Mouse (Mus musculus): ENCODE measurements at regions not wholly inside any gene's neighbourhood (a gene's known extent, or its start where the extent isn't known, plus 50 kb on each side); places are given as distances from the start of the nearest gene placed in this dataset.

GRCm38 (mm10) chr11:34941486-34942456 lies 108.3 kb upstream of the Spdl1 start:
- no peaks in the 10 kb centered on the region for H3K9me3 ChIP-seq (ENCODE audit: control insufficient read depth, low read length)
- no peak overlapping the region for H3K27ac ChIP-seq (replicated peaks; ENCODE audit: low read depth, low read length)
- no peak overlapping the region for H3K9ac ChIP-seq (replicated peaks; ENCODE audit: low read length)
- no peaks in the 10 kb centered on the region for H3K27me3 ChIP-seq (ENCODE audit: control insufficient read depth, insufficient read depth, low read length)
- H3K4me1 ChIP-seq (ENCODE audit: control insufficient read depth, insufficient read depth, low read length) = no peaks in the 10 kb centered on the region
- no peak overlapping the region for H3K4me2 ChIP-seq (ENCODE audit: low read length)
- WGBS = 65% methylated on average over 4 of the region's 4 CpGs
- peak; percentile 25 for DNase-seq
- H3K4me3 ChIP-seq (replicated peaks; ENCODE audit: low read depth, low read length) = no peak overlapping the region
- ATAC-seq (ENCODE audit: low FRiP score, low TSS enrichment) = no peak
- no peaks in the 10 kb centered on the region for H3K36me3 ChIP-seq (ENCODE audit: control insufficient read depth, insufficient read depth, low read length)

- no peak overlapping the region for H3K4me2 ChIP-seq (ENCODE audit: low read length)
- no peak overlapping the region for H3K9ac ChIP-seq (replicated peaks; ENCODE audit: low read length)
- H3K4me3 ChIP-seq (replicated peaks; ENCODE audit: low read depth, low read length) = no peak overlapping the region
- no peaks in the 10 kb centered on the region for H3K9me3 ChIP-seq (ENCODE audit: control insufficient read depth, low read length)
- DNase-seq = no peak
- 0 out of 2 replicates have a peak, but pooled peaks cover under 1% of the 10 kb centered on the region for H3K4me1 ChIP-seq (ENCODE audit: control insufficient read depth, insufficient read depth, low read length)
- WGBS = 86% methylated on average over 8 of the region's 8 CpGs
- H3K27ac ChIP-seq (replicated peaks; ENCODE audit: low read depth, low read length) = no peak overlapping the region
- H3K36me3 ChIP-seq (ENCODE audit: control insufficient read depth, insufficient read depth, low read length) = no peaks in the 10 kb centered on the region
- no peak for ATAC-seq (ENCODE audit: low FRiP score, low TSS enrichment)
- no peaks in the 10 kb centered on the region for H3K27me3 ChIP-seq (ENCODE audit: control insufficient read depth, insufficient read depth, low read length)
These were observed 106.7 kb upstream of the Spdl1 start for GRCm38 (mm10) chr11:34940151-34940550.

GRCm38 (mm10) chr11:34939002-34939401 lies 105.6 kb upstream of the Spdl1 start:
- H3K9ac ChIP-seq (replicated peaks; ENCODE audit: low read length) = no peak overlapping the region
- ATAC-seq (ENCODE audit: low FRiP score, low TSS enrichment) = no peak
- H3K27me3 ChIP-seq (ENCODE audit: control insufficient read depth, insufficient read depth, low read length) = no peaks in the 10 kb centered on the region
- H3K9me3 ChIP-seq (ENCODE audit: control insufficient read depth, low read length) = no peaks in the 10 kb centered on the region
- DNase-seq = no peak
- no peak overlapping the region for H3K4me2 ChIP-seq (ENCODE audit: low read length)
- WGBS = 77% methylated on average over 4 of the region's 4 CpGs
- H3K27ac ChIP-seq (replicated peaks; ENCODE audit: low read depth, low read length) = no peak overlapping the region
- 0 out of 2 replicates have a peak, but pooled peaks cover 3% of the 10 kb centered on the region for H3K4me1 ChIP-seq (ENCODE audit: control insufficient read depth, insufficient read depth, low read length)
- no peaks in the 10 kb centered on the region for H3K36me3 ChIP-seq (ENCODE audit: control insufficient read depth, insufficient read depth, low read length)
- no peak overlapping the region for H3K4me3 ChIP-seq (replicated peaks; ENCODE audit: low read depth, low read length)

- DNase-seq = no peak
- no peak overlapping the region for H3K4me3 ChIP-seq (replicated peaks; ENCODE audit: low read depth, low read length)
- no peak overlapping the region for H3K27ac ChIP-seq (replicated peaks; ENCODE audit: low read depth, low read length)
- H3K27me3 ChIP-seq (ENCODE audit: control insufficient read depth, insufficient read depth, low read length) = no peaks in the 10 kb centered on the region
- ATAC-seq (ENCODE audit: low FRiP score, low TSS enrichment) = no peak
- no peak overlapping the region for H3K4me2 ChIP-seq (ENCODE audit: low read length)
- H3K4me1 ChIP-seq (ENCODE audit: control insufficient read depth, insufficient read depth, low read length) = 0 out of 2 replicates have a peak, but pooled peaks cover 3% of the 10 kb centered on the region
- no peaks in the 10 kb centered on the region for H3K9me3 ChIP-seq (ENCODE audit: control insufficient read depth, low read length)
- no peaks in the 10 kb centered on the region for H3K36me3 ChIP-seq (ENCODE audit: control insufficient read depth, insufficient read depth, low read length)
- no peak overlapping the region for H3K9ac ChIP-seq (replicated peaks; ENCODE audit: low read length)
These were observed 98.8 kb upstream of the Spdl1 start for GRCm38 (mm10) chr11:34932191-34932590.

DNA sequence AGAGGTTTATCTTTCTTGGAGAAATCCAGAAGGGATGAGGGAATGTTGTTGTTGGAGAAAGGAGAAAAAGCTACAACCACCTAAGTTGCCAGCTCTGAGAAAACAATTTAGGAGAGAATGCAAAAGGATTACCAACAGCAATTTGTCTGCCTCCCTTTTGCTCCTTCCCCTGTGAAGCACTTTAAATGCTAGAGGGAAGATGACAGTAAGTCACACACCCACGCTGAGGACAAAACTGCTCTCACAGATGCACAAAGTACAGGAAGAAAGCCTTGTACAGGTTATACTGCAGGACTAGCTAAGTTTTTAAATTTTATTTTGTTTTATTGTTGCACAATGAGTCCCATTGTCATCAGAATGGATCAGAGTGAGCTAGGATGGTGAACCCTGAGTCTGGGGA lies 83.7 kb upstream of the Spdl1 start:
- Histone ChIP-seq H3K9ac (replicated peaks; ENCODE audit: low read length) (no peak overlapping the region), H3K4me3 (replicated peaks; ENCODE audit: low read depth, low read length) (no peak overlapping the region), H3K36me3 (ENCODE audit: control insufficient read depth, insufficient read depth, low read length) (no peaks in the 10 kb centered on the region), H3K27me3 (ENCODE audit: control insufficient read depth, insufficient read depth, low read length) (no peaks in the 10 kb centered on the region), H3K4me2 (ENCODE audit: low read length) (no peak overlapping the region), H3K9me3 (ENCODE audit: control insufficient read depth, low read length) (no peaks in the 10 kb centered on the region), H3K4me1 (ENCODE audit: control insufficient read depth, insufficient read depth, low read length) (no peaks in the 10 kb centered on the region), H3K27ac (replicated peaks; ENCODE audit: low read depth, low read length) (no peak overlapping the region)
- no peak for ATAC-seq (ENCODE audit: low FRiP score, low TSS enrichment)
- no peak for DNase-seq
- 79% methylated on average over 1 of the region's 1 CpGs for WGBS

GRCm38 (mm10) chr11:34909841-34910240 lies 76.4 kb upstream of the Spdl1 start:
- Histone ChIP-seq H3K4me3 (replicated peaks; ENCODE audit: low read depth, low read length) (no peak overlapping the region), H3K36me3 (ENCODE audit: control insufficient read depth, insufficient read depth, low read length) (no peaks in the 10 kb centered on the region), H3K4me1 (ENCODE audit: control insufficient read depth, insufficient read depth, low read length) (no peaks in the 10 kb centered on the region), H3K9me3 (ENCODE audit: control insufficient read depth, low read length) (no peaks in the 10 kb centered on the region), H3K9ac (replicated peaks; ENCODE audit: low read length) (no peak overlapping the region), H3K27ac (replicated peaks; ENCODE audit: low read depth, low read length) (no peak overlapping the region), H3K27me3 (ENCODE audit: control insufficient read depth, insufficient read depth, low read length) (no peaks in the 10 kb centered on the region), H3K4me2 (ENCODE audit: low read length) (no peak overlapping the region)
- DNase-seq = no peak
- no peak for ATAC-seq (ENCODE audit: low FRiP score, low TSS enrichment)
- 61% methylated on average over 5 of the region's 5 CpGs for WGBS

GRCm38 (mm10) chr11:34904271-34904670 lies 70.8 kb upstream of the Spdl1 start:
- DNase-seq (no peak), ATAC-seq (ENCODE audit: low FRiP score, low TSS enrichment) (no peak)
- no peak overlapping the region for H3K4me3 ChIP-seq (replicated peaks; ENCODE audit: low read depth, low read length)
- no peak overlapping the region for H3K9ac ChIP-seq (replicated peaks; ENCODE audit: low read length)
- H3K4me1 ChIP-seq (ENCODE audit: control insufficient read depth, insufficient read depth, low read length) = no peaks in the 10 kb centered on the region
- H3K27me3 ChIP-seq (ENCODE audit: control insufficient read depth, insufficient read depth, low read length) = no peaks in the 10 kb centered on the region
- no peak overlapping the region for H3K27ac ChIP-seq (replicated peaks; ENCODE audit: low read depth, low read length)
- no peak overlapping the region for H3K4me2 ChIP-seq (ENCODE audit: low read length)
- 83% methylated on average over 4 of the region's 4 CpGs for WGBS
- H3K9me3 ChIP-seq (ENCODE audit: control insufficient read depth, low read length) = no peaks in the 10 kb centered on the region
- H3K36me3 ChIP-seq (ENCODE audit: control insufficient read depth, insufficient read depth, low read length) = no peaks in the 10 kb centered on the region

GRCm38 (mm10) chr11:34899400-34899799 lies 66.0 kb upstream of the Spdl1 start:
- H3K9me3 ChIP-seq (ENCODE audit: control insufficient read depth, low read length) = no peaks in the 10 kb centered on the region

GRCm38 (mm10) chr11:34895624-34896023 lies 62.2 kb upstream of the Spdl1 start:
- H3K4me1 ChIP-seq (ENCODE audit: control insufficient read depth, insufficient read depth, low read length) = no peaks in the 10 kb centered on the region
- DNase-seq (peak; percentile 11), ATAC-seq (ENCODE audit: low FRiP score, low TSS enrichment) (no peak)
- no peaks in the 10 kb centered on the region for H3K27me3 ChIP-seq (ENCODE audit: control insufficient read depth, insufficient read depth, low read length)
- H3K4me3 ChIP-seq (replicated peaks; ENCODE audit: low read depth, low read length) = no peak overlapping the region
- no peak overlapping the region for H3K9ac ChIP-seq (replicated peaks; ENCODE audit: low read length)
- no peaks in the 10 kb centered on the region for H3K9me3 ChIP-seq (ENCODE audit: control insufficient read depth, low read length)
- 80% methylated on average over 7 of the region's 7 CpGs for WGBS
- no peaks in the 10 kb centered on the region for H3K36me3 ChIP-seq (ENCODE audit: control insufficient read depth, insufficient read depth, low read length)
- no peak overlapping the region for H3K4me2 ChIP-seq (ENCODE audit: low read length)
- H3K27ac ChIP-seq (replicated peaks; ENCODE audit: low read depth, low read length) = no peak overlapping the region

More at GRCm38 (mm10) chr11:34899400-34899799, 66.0 kb upstream of the Spdl1 start:
- WGBS = 74% methylated on average over 3 of the region's 3 CpGs
- Histone ChIP-seq H3K9ac (replicated peaks; ENCODE audit: low read length) (no peak overlapping the region), H3K4me1 (ENCODE audit: control insufficient read depth, insufficient read depth, low read length) (no peaks in the 10 kb centered on the region), H3K4me3 (replicated peaks; ENCODE audit: low read depth, low read length) (no peak overlapping the region), H3K36me3 (ENCODE audit: control insufficient read depth, insufficient read depth, low read length) (no peaks in the 10 kb centered on the region), H3K4me2 (ENCODE audit: low read length) (no peak overlapping the region), H3K27me3 (ENCODE audit: control insufficient read depth, insufficient read depth, low read length) (no peaks in the 10 kb centered on the region), H3K27ac (replicated peaks; ENCODE audit: low read depth, low read length) (no peak overlapping the region)
- ATAC-seq (ENCODE audit: low FRiP score, low TSS enrichment) (no peak), DNase-seq (no peak)

Data from midbrain, embryonic 14.5 days (tissue).